Mouse (Mus musculus): ENCODE results near the gene Gap43. TPM values are rescaled to one million over a fixed set of nuclear protein-coding genes. Genes with fewer than 3 reads are reported as not detected.

Gene Gap43
- not detected for polyA plus RNA-seq (2014; fragmentation: Illumina TruSeq; extraction: RNeasy Lipid Tissue Mini Kit (QIAGEN cat#74804); ENCODE audit: low read depth, low replicate concordance)

DNA sequence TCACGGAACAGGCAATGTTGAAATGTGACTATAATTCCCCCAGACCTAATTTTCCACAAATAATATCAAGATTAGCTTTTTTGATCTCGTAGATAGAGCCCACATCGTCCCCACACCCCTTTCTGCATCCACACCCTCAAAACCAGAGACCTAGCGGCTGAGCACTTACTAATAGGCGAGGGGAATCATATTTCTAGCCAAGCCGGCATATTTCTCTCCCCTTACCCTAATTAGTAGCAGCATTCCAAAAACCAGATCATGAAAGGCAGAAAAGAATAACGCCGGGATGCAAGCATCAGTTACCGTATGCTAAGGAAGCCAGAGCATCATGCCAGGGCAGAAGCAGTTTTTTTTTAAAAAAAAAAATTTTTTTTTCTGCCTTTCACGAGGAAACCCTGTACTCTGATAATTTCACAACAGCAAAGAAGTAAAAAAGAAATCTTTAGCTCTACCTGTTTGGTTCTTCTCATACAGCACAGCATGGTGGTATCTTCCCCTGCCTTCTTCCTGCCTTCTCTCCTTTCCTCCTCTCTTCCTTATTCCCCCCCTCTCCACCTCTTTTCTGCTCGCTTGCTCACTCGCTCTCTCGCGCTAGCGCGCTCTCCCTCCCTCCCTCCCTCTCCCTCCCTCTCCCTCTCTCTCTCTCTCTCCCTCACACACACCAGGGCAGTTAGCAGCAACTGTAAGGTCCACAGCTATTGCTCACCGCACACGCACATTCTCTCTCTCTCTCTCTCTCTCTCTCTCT lies at the start of gene Gap43:
Gene Gap43, minus strand, starts transcription at position 631 of the 748 bp plus-strand sequence.

